Mouse (Mus musculus) erythroid progenitor cell, adult 5-6 weeks (primary cell): ENCODE data around the gene Zfp189. TPM values are rescaled to one million over a fixed set of nuclear protein-coding genes. Genes with fewer than 3 reads are reported as not detected.
A peak's percentile ranks its signal among the peaks of the same experiment; 100 is the strongest.

Experiments used
- ATAC-seq: replicated peaks from 2 replicates; pipeline ENCODE4 v1.8.0; 2016; ENCODE audit warnings: moderate number of reproducible peaks, mild to moderate bottlenecking, moderate TSS enrichment, inconsistent platforms; ENCODE audit not compliant: poor library complexity, low FRiP score, severe bottlenecking
- total RNA-seq, 2 experiments: library from RNA; stranded (forward) in 1 of 2; stranded (reverse) in 1 of 2; fragments of 150-400 nt in 1 of 2; fragments of 186-747, 209-891 nt in 1 of 2; gene quantifications; 2 replicates each; pipeline versions ENCODE4 v1.2.3 to v1.2.4; 2015 to 2017; ENCODE audit warnings: low replicate concordance in 2 of 2

The Zfp189 gene
- total RNA-seq, 2 experiments from 2014 or later, result 0.98 TPM; not detected in 1

DNA sequence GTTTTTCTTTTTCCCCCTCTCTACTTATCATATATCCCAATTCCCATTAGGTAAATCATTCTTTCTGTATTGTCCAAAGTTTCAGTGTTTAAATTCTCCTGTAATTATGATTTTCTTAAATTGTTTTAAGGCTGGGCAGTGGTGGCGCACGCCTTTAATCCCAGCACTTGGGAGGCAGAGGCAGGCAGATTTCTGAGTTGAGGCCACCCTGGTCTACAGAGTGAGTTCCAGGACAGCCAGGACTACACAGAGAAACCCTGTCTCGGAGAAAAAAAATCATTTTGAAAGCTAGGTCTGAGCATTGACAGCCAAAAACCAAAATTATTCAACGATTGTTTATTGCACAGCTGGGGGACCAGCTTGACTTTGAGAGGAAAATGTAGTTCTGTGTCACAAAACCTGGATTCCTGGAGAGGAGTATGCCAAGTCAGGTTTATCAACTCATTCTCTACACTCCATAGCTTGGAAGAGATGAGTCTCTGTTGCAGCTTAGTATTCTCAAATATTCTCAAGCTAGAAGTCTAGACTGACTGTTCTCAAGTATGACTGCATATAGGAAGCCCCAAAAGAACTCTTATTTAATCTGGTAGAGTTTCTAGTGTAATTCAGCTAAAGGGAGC lies 14.8 kb downstream of the Zfp189 start:
- no peak for ATAC-seq

- ATAC-seq, result no peak
Observed at GRCm38 (mm10) chr4:49536671-49537070, 15.7 kb downstream of the Zfp189 start.

DNA sequence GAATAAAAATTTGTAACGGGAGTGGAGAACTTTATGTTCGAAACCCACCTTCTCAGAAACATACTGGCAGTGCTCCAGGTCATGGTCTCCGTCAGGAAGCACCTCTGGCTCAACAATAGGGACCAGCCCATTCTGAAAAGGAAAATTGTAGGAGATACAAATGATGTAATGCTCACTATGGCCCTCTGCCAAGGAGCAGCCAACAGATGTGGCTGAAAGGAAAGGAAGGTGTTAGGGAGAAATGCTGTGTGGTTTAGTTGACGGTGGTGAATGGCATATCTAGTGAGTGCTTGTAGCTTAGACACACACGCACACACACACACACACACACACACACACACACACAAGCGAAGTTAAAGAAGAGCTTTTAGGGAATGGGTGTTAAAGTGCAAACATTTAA lies 18.7 kb downstream of the Zfp189 start:
- no peak for ATAC-seq

DNA sequence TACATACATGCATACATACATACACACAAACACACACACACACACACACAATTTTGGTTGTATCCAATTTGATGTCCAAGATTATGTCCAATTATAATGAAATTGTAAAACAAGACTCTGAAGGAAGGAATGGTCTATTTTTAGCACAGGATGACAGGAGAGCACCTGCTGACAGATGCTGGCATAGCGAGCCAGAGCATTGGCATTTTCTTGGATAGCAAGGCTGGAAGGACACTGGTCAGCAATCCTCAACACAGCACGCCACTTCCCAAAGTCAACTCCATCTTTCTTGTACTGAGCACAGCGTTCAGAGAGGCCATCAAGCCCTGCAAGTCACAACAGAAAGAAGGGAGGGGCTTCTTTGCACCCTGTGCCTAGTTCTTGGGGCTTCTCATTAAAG lies 20.0 kb downstream of the Zfp189 start:
- no peak for ATAC-seq

DNA sequence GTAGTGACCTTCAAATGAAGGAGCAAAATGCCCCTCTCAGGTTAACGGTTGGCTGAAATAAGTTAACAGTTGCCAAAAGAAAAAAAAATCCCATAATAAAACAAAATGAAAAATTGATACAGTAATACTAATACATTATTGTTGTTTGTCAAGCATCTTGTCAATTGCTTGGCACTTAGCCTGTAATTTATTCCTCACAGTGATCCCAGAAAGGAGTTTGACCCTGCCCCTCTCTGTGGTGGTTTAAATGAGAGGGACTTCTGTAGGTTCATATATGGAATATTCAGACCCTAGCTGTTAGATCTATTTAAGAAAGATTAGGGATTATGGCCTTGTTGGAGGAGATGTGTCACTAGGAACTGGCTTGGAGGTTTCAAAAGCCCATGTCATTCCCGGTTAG lies 25.1 kb downstream of the Zfp189 start:
- no peak for ATAC-seq

DNA sequence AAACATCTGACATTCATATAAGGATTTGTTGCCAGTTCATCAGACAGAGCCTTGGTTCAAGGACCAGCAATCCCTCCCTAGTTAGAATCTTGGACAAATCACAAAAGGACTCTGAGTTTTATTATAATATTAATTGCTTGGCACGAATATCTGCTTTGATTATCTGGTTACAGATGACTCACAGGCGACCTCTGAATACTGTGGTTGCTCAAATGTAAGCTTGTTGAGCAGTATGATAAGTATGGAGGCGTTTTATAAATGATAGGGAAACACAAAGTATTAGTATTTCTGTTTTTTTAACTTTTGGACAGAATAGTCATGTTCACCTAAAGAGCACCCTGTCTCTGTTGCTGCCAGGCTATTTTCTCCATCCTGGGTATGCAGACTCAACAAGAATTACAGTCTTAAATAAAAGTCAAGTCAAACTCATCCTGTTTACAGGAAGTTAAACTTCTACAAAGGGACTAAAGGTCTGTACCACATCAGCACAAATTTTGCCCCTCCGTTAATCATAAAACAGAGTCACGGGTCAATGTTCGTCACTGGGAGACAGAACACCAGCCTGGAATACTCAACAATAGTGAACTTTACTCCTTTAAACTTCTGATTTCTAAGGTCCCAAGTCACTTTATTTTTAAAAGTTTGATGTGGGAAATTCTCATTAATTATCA lies 26.0 kb downstream of the Zfp189 start:
- no peak for ATAC-seq

DNA sequence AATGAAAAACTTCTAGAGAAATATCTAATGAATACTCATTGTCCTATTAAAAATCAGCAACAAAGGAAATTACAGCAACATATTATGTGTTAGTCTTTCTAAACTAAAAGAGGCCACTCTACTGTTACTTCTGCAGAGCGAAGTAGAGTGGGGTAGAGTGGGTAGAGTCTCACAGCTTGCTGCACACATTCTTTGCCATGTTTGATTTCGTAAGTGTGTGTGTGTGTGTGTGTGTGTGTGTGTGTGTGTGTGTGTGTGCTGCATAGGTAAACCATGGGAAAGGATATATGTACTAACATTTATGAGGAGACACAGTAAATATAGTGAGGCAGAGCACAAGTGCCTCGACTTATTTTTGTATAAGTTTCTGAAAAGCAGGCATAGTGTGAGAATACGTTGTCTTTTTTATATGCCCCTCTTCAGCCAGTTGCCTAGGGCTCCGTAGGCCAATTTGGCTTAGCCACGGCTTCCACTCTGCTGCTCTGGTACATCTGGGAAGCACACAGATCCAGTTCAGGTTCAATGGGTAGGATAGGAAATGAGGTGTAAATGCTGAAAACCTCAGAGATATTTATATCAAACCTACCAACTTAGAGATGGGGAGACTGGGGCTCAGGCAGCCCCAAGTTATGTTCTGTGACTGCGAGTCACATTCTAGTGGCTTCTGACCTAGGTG lies 26.7 kb downstream of the Zfp189 start:
- no peak for ATAC-seq

DNA sequence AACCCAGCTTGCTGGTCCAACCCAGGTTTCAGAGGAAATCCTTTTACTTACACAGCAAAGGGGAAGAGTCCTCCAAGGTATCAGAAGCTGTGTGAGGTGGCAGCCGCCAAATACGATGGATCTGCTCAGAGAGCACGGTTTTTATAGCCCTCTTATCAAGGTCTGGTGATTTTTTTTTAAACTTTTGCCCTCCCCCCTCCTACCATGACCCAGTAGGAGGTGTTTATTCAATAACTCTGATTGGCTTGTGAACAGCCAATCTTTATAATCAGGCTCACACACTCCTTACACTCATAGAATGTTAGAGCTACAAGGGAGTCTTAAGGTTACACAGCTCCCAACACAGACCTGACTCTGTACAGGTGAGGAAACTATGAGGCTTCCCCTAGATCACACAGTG lies 28.4 kb downstream of the Zfp189 start, which contains the start of gene Aldob:
Aldob (minus strand) TSS at position 164 of the 400 bp plus-strand sequence.
- ATAC-seq, result no peak

DNA sequence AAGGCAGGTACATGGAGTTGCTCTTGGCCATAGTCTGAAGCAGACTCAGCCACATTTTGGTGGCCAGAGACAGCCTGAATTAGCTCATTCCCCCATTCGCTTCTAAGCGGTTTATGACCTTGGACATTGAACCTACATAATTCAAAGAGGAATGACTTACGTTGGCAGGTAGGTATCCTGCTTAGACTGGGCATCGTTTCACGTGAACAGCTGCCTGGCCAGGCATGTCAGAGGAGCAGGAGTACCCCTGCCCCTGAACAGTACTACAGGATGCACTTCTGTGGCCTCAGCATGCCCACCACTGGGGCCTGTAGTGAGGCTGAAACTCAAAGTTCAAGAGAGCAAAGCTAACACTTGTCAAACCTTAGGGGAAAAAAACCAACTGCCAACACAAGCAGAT lies 32.4 kb downstream of the Zfp189 start:
- ATAC-seq, result no peak

DNA sequence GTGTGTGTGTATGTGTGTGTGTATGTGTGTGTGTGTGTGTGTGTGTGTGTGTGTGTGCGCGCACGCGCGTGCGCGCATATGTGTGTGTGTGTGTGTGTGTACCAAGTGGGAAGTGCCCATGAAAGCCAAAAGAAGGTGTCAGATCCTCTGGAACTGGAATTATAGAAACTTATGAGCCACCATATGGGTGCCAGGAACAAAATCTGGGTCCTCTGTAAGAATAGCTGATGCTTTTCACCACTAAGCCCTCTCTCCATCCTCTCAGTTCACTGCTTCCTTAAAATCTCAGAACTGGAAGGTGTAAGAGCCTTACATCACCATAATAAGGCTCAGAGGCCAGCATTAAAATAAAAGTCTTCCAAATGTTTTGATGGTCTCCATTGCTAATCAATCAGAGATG lies 36.4 kb downstream of the Zfp189 start:
- no peak for ATAC-seq

- no peak for ATAC-seq
Observed at GRCm38 (mm10) chr4:49558181-49558580, 37.2 kb downstream of the Zfp189 start.

DNA sequence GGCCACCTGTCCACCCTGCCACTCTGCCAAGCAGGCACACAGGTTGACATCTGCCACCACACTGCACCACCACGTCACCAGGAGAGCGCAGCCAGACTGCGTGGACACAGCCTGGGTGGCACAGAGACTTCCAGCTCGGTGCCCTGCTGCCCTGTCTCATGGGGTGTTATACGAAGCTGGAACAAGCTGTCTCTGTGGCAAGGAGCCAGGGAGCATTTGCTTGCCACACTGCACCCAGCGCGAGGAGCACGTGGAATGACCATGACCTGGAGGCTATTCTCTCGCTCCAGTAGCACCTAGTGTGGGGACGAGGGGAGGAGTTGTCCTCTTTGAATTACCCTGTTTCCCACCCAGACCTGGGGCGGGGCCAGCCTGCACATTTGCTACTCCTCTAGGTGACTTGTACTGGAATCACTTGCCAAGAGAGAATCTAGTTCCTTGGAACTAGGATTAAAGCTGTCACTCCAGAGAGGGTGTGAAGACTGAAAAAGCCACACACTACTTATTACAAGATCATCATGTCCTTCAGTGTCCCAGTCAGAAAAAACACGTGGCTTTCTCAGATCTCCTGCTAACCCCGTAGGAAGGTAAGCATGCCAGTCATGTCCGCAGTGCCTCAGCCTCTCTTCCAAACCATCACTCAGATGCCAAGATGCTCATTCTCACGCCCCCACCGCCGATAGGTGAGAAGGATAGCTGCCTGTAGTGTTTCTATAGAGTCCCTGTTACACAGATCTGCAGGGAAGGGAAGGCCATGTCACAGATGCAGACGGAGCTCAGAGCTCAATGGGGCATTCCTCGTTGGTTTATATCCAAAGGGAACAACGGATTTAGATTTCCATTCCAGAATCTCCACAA lies 39.2 kb downstream of the Zfp189 start:
- ATAC-seq, result 0 out of 2 replicates have a peak, but pooled peaks have one; percentile 39

DNA sequence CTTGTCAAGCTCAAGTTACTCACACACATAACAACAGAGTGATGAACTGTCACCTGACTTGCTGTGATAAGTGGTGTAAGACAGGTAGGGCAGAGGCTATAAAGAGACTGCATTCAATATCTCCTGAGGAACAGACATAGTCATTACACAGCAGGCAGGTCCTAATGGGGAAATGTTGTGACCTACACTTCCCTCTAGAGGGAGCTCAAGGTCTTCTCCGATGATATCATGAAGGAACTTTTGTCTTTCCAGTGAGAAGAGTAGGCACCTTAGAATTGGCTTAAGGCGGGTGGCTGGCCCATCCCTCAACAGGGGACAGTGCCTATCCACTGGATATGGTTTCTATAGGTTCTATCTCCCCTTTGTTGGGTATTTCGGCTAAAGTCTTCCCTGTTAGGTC lies 46.6 kb downstream of the Zfp189 start:
- peak; percentile 89 for ATAC-seq

DNA sequence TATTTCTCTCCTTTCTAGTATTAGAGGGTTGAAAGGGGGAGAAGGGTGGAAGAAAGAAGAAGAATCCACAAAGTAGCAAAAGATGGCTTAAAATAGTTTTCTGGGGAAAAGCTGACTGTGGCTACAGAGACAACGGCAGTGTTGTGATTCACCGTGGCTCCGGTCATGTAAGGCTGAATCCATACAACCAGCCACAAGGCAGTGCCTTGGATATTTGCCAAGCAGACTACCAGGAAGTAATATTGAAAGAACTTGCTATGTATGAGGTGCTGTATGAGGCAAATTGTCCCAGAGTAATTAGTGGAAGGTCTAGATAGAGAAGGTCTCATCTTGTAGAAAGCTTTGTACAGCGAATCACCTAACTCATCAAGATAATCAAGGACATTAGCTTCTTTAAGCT lies 51.2 kb downstream of the Zfp189 start:
- no peak for ATAC-seq

Other genes starting within 250 kb of the Zfp189 start
- not detected in 2 replicates for gene Acnat2, start 113.0 kb upstream of the Zfp189 start, total RNA-seq (2015; ENCODE audit: low replicate concordance)
- gene Acnat2, start 113.0 kb upstream of the Zfp189 start, total RNA-seq (2017; ENCODE audit: low replicate concordance), result not detected in 2 replicates
- not detected in 2 replicates for gene Acnat1, start 47.3 kb upstream of the Zfp189 start, total RNA-seq (2015; ENCODE audit: low replicate concordance)
- gene Acnat1, start 47.3 kb upstream of the Zfp189 start, total RNA-seq (2017; ENCODE audit: low replicate concordance), result not detected in 2 replicates
- gene Baat, start 14.6 kb upstream of the Zfp189 start, total RNA-seq (2015; ENCODE audit: low replicate concordance), result 2.9 TPM in 1 of 2 replicates, not detected in the other
- 0.51 and 1.8 TPM in 2 replicates for gene Baat, start 14.6 kb upstream of the Zfp189 start, total RNA-seq (2017; ENCODE audit: low replicate concordance)
- 22.2 and 27.0 TPM in 2 replicates for gene Mrpl50, start 83 bp upstream of the Zfp189 start, total RNA-seq (2015; ENCODE audit: low replicate concordance)
- gene Mrpl50, start 83 bp upstream of the Zfp189 start, total RNA-seq (2017; ENCODE audit: low replicate concordance), result 9.5 and 13.5 TPM in 2 replicates
- not detected in 2 replicates for gene Aldob, start 28.4 kb downstream of the Zfp189 start, total RNA-seq (2015; ENCODE audit: low replicate concordance)
- gene Aldob, start 28.4 kb downstream of the Zfp189 start, total RNA-seq (2017; ENCODE audit: low replicate concordance), result not detected in 2 replicates
- gene Tmem246, start 76.7 kb downstream of the Zfp189 start, total RNA-seq (2015; ENCODE audit: low replicate concordance), result not detected in 2 replicates
- gene Tmem246, start 76.7 kb downstream of the Zfp189 start, total RNA-seq (2017; ENCODE audit: low replicate concordance), result not detected in 2 replicates
- gene Rnf20, start 110.8 kb downstream of the Zfp189 start, total RNA-seq (2015; ENCODE audit: low replicate concordance), result 40.0 and 42.3 TPM in 2 replicates
- gene Rnf20, start 110.8 kb downstream of the Zfp189 start, total RNA-seq (2017; ENCODE audit: low replicate concordance), result 67.5 and 80.0 TPM in 2 replicates
- gene Ppp3r2, start 160.8 kb downstream of the Zfp189 start, total RNA-seq (2015; ENCODE audit: low replicate concordance), result not detected in 2 replicates
- not detected in 2 replicates for gene Ppp3r2, start 160.8 kb downstream of the Zfp189 start, total RNA-seq (2017; ENCODE audit: low replicate concordance)